ENCODE assay signal across 8 mouse cellular contexts in the genomic region with DNA sequence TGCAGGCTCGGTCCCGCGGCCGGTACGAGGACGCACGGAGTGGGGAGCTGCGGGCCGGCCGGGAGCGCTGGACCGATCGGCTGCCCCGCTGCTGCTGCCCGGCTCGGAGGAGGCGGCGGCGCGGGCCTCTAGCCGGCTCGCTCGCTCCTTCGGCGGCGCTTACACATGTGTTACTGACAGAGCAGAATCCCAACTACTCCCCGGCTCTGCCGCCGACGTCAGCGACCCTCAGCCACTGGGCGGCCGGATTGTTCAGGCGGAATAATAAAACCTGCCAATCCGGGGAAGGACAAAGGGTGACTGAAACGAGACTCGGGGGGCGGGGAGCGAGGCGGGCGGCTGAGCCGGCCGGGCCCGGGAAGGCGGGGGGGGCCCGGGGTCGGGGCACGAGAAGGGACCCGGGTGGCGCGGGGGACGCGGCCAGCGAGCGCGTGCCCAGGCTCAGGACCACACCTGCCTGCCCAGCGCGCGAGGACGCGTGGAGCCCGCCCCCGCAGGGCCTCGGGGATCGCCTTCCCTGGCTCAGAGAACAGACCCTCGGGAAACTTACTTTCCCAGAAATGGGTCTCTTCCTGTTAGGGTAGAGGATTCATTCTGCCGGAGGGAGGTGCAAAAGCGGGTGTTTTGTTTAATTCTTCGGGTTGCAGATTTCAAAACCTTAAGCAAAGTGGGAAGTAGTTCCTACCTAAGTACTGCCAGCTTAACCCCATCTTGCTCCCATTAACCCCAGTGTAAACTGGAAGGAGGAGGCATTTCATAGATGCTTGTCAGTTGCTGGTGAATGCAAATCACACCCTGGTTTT. TPM values are rescaled to one million over a fixed set of nuclear protein-coding genes. Genes with fewer than 3 reads are reported as not detected.
A peak's percentile ranks its signal among the peaks of the same experiment; 100 is the strongest.
DNase-seq lines count a peak whose midpoint lies in the region; ATAC-seq lines count a peak whose summit lies in the region.

No protein-coding gene starts in this region.

- no peaks in the 10 kb centered on the region for H3K27me3 ChIP-seq in intestine, embryonic 15.5 days (replicated peaks)

- no peaks in the 10 kb centered on the region for H3K9me3 ChIP-seq in intestine, embryonic 15.5 days

- peaks cover 9% of the 10 kb centered on the region; the same call in 1 of the 2 replicates for H3K4me1 ChIP-seq in intestine, embryonic 15.5 days (replicated peaks)

- peak; percentile 96 to 98 for DNase-seq in adrenal gland, adult (ENCODE audit: inconsistent age in 2 of 2, low spot score in 1 of 2)
- DNase-seq in embryo, embryonic 10 days (ENCODE audit: low spot score) = peak; percentile 95
- DNase-seq in gastrocnemius, postnatal 25 days = peak; percentile 96
- DNase-seq in left cerebral cortex, postnatal 25 days (ENCODE audit: low spot score in 2 of 2) = peak; percentile 94 to 98
- peak; percentile 96 for DNase-seq in mesoderm, embryonic 11.5 days (ENCODE audit: low read depth, low spot score)
- DNase-seq in right cerebral cortex, postnatal 25 days = peak; percentile 92
- DNase-seq in urinary bladder, postnatal 36 days (ENCODE audit: low spot score in 2 of 2) = peak; percentile 89 to 96

- peak overlapping the region; percentile 91 for H3K4me2 ChIP-seq in intestine, embryonic 15.5 days (replicated peaks)

- under 1% methylated on average over 59 of the region's 69 CpGs for WGBS in intestine, embryonic 15.5 days

- intact Hi-C loops in left cerebral cortex, postnatal 25 days (cut with DNase I) = loop anchor here (2.0 to 10.0 kb wide), 7 partner anchors 37 to 1321 kb away; a partner anchor contains a TSS

- H3K36me3 ChIP-seq in intestine, embryonic 15.5 days = no peaks in the 10 kb centered on the region

- ATAC-seq in intestine, embryonic 15.5 days = peak; percentile 90

- H3K27ac ChIP-seq in intestine, embryonic 15.5 days = peak overlapping the region; percentile 98

- H3K9ac ChIP-seq in intestine, embryonic 15.5 days = peak overlapping the region; percentile 95

- H3K4me3 ChIP-seq in intestine, embryonic 15.5 days (replicated peaks) = peak overlapping the region; percentile 88

RNA-seq across cellular contexts. Expression of a gene that starts 0.5 kb away (rescaled TPM):
- 10 to 100 TPM; 17.9 to 18.9 TPM for total RNA-seq in gastrocnemius, postnatal 25 days (2021)
- polyA plus RNA-seq in intestine, embryonic 15.5 days (2015; fragmentation: Nextera tagmentation; extraction: Ambion mirVana) = 53.6 and 60.8 TPM in 2 replicates
- 100 to 1,000 TPM; 298 to 331 TPM for total RNA-seq in left cerebral cortex, postnatal 25 days (2021)

Comparison
In these comparisons a context has a peak if more than half of its experiments do, and no peak if none do; other contexts are left out.
1. Peak in every context shown above with its lines: DNase-seq, ATAC-seq, H3K4me3 ChIP-seq and H3K27ac ChIP-seq.
2. RNA of a gene that starts 0.5 kb away (total RNA-seq): 298 to 331 TPM in left cerebral cortex, postnatal 25 days; 17.9 to 18.9 TPM in gastrocnemius, postnatal 25 days; every median in the first group is over 10 times any median in the second.